Mouse (Mus musculus): ENCODE data around the gene Tmem79.

GRCm38 (mm10) chr3:88334029-88334658, 1.8 kb downstream of the Tmem79 start:
- TF ChIP-seq CTCF (IDR thresholded peaks at IDR 0.05; ENCODE audit: borderline replicate concordance, control insufficient read depth, extremely low read depth, insufficient read depth, low read length, poor library complexity): no peak
- TF ChIP-seq POLR2A (IDR thresholded peaks at IDR 0.05; ENCODE audit: control insufficient read depth, extremely low read depth, insufficient read depth, low read length, poor library complexity): no peak
